Mouse (Mus musculus) heart, embryonic 12.5 days (tissue): ENCODE measurements around the gene Cd160. TPM values are rescaled to one million over a fixed set of nuclear protein-coding genes. Genes with fewer than 3 reads are reported as not detected.

ENCODE experiments used
- ATAC-seq: fragments of 200-750 bp; cut with Nextera tagmentation; 2 replicates; pipeline ENCODE4 v1.8.0; 2017; ENCODE audit warnings: moderate TSS enrichment, moderate library complexity; ENCODE audit not compliant: insufficient number of reproducible peaks, low FRiP score
- H3K27ac ChIP-seq: fragments of 300-500 bp; sonication (generic); 2 replicates; pipeline ENCODE4 v1.5.1; 2016; ENCODE audit warnings: mild to moderate bottlenecking, moderate library complexity; ENCODE audit not compliant: poor library complexity, severe bottlenecking
- H3K27me3 ChIP-seq: fragments of 300-500 bp; sonication (generic); replicated peaks from 2 replicates; pipeline ENCODE4 v1.6.1; 2016; ENCODE audit warnings: mild to moderate bottlenecking, moderate library complexity
- H3K36me3 ChIP-seq: fragments of 300-500 bp; sonication (generic); 2 replicates; pipeline ENCODE4 v1.6.1; 2016; ENCODE audit warnings: mild to moderate bottlenecking, moderate library complexity
- H3K4me1 ChIP-seq: fragments of 300-500 bp; sonication (generic); replicated peaks from 2 replicates; pipeline ENCODE4 v1.6.1; 2016; ENCODE audit warnings: mild to moderate bottlenecking
- H3K4me2 ChIP-seq: fragments of 300-500 bp; sonication (generic); 2 replicates; pipeline ENCODE4 v1.6.1; 2016; ENCODE audit warnings: mild to moderate bottlenecking, moderate library complexity
- H3K4me3 ChIP-seq: fragments of 300-500 bp; sonication (generic); 2 replicates; pipeline ENCODE4 v1.5.1; 2016; ENCODE audit warnings: mild to moderate bottlenecking
- H3K9ac ChIP-seq: fragments of 300-500 bp; sonication (generic); 2 replicates; pipeline ENCODE4 v1.6.1; 2016; ENCODE audit warnings: mild to moderate bottlenecking, moderate library complexity
- H3K9me3 ChIP-seq: fragments of 300-500 bp; sonication (generic); replicated peaks from 2 replicates; pipeline ENCODE4 v1.6.1; 2016; ENCODE audit warnings: mild to moderate bottlenecking, moderate library complexity
- WGBS: fragments of 180-500 bp; shearing (Covaris S2); methylation state at CpG from one replicate; pipeline ENCODE4 v1.1.7; 2016; 5-methylcytosine and 5-hydroxymethylcytosine counted together
- polyA plus RNA-seq: library from polyadenylated mRNA; unstranded; fragments of >200 nt; fragmentation: Nextera tagmentation; extraction: Ambion mirVana; gene quantifications from 2 replicates; pipeline ENCODE4 v1.2.1, GENCODE M21; 2016

The Cd160 gene
- polyA plus RNA-seq, 1 experiment from 2014 or later: not detected

GRCm38 (mm10) chr3:96812395-96813091, 16.6 kb downstream of the Cd160 start:
- WGBS: 41% methylated on average over 20 of the region's 20 CpGs
- H3K27ac ChIP-seq: no peak overlapping the region
- no peaks in the 10 kb centered on the region for H3K36me3 ChIP-seq
- H3K4me2 ChIP-seq: peak overlapping the region; percentile 44
- no peak overlapping the region for H3K9ac ChIP-seq
- no peak for ATAC-seq
- 0 out of 2 replicates have a peak, but pooled peaks cover 21% of the 10 kb centered on the region for H3K27me3 ChIP-seq
- H3K9me3 ChIP-seq: peaks cover 3% of the 10 kb centered on the region
- peaks cover 24% of the 10 kb centered on the region for H3K4me1 ChIP-seq
- 0 out of 2 replicates have a peak overlapping the region, but pooled peaks have one; percentile 18 for H3K4me3 ChIP-seq

- no peak overlapping the region for H3K4me2 ChIP-seq
- H3K9ac ChIP-seq: no peak overlapping the region
- H3K4me1 ChIP-seq: peaks cover 24% of the 10 kb centered on the region
- H3K27ac ChIP-seq: no peak overlapping the region
- no peak overlapping the region for H3K4me3 ChIP-seq
- H3K9me3 ChIP-seq: 0 out of 2 replicates have a peak, but pooled peaks cover 5% of the 10 kb centered on the region
- no peak for ATAC-seq
- H3K36me3 ChIP-seq: peaks cover under 1% of the 10 kb centered on the region; the same call in 1 of the 2 replicates
- H3K27me3 ChIP-seq: 0 out of 2 replicates have a peak, but pooled peaks cover 16% of the 10 kb centered on the region
- WGBS: 59% methylated on average over 3 of the region's 3 CpGs
These were observed 17.9 kb downstream of the Cd160 start for GRCm38 (mm10) chr3:96811232-96811631.

GRCm38 (mm10) chr3:96808651-96809050, 20.5 kb downstream of the Cd160 start:
- H3K4me1 ChIP-seq: peaks cover 19% of the 10 kb centered on the region
- no peak overlapping the region for H3K27ac ChIP-seq
- no peak overlapping the region for H3K9ac ChIP-seq
- H3K4me2 ChIP-seq: no peak overlapping the region
- H3K36me3 ChIP-seq: peaks cover 8% of the 10 kb centered on the region; the same call in 1 of the 2 replicates
- H3K9me3 ChIP-seq: peaks cover 11% of the 10 kb centered on the region; the same call in 1 of the 2 replicates
- H3K4me3 ChIP-seq: no peak overlapping the region
- no peak for ATAC-seq
- 64% methylated on average over 3 of the region's 3 CpGs for WGBS
- H3K27me3 ChIP-seq: no peaks in the 10 kb centered on the region

- no peak overlapping the region for H3K4me2 ChIP-seq
- no peaks in the 10 kb centered on the region for H3K27me3 ChIP-seq
- 71% methylated on average over 3 of the region's 3 CpGs for WGBS
- no peak overlapping the region for H3K4me3 ChIP-seq
- peaks cover 11% of the 10 kb centered on the region; the same call in 1 of the 2 replicates for H3K9me3 ChIP-seq
- no peak overlapping the region for H3K9ac ChIP-seq
- no peak overlapping the region for H3K27ac ChIP-seq
- peaks cover 8% of the 10 kb centered on the region; the same call in 1 of the 2 replicates for H3K36me3 ChIP-seq
- no peak for ATAC-seq
- peaks cover 14% of the 10 kb centered on the region for H3K4me1 ChIP-seq
These were observed 21.0 kb downstream of the Cd160 start for GRCm38 (mm10) chr3:96808136-96808535.

- Histone ChIP-seq H3K4me3 (no peak overlapping the region), H3K9ac (no peak overlapping the region), H3K9me3 (peaks cover 10% of the 10 kb centered on the region; the same call in 1 of the 2 replicates), H3K4me2 (no peak overlapping the region), H3K27me3 (no peaks in the 10 kb centered on the region), H3K4me1 (peaks cover 8% of the 10 kb centered on the region), H3K27ac (no peak overlapping the region), H3K36me3 (peaks cover 13% of the 10 kb centered on the region)
- no peak for ATAC-seq
- WGBS: 15% methylated on average over 1 of the region's 1 CpGs
These were observed 26.9 kb downstream of the Cd160 start for GRCm38 (mm10) chr3:96802214-96802613.

- no peak for ATAC-seq
- Histone ChIP-seq H3K27ac (no peak overlapping the region), H3K4me3 (no peak overlapping the region), H3K4me1 (peaks cover 8% of the 10 kb centered on the region), H3K9ac (no peak overlapping the region), H3K27me3 (no peaks in the 10 kb centered on the region), H3K36me3 (peaks cover 12% of the 10 kb centered on the region), H3K4me2 (no peak overlapping the region), H3K9me3 (peaks cover 5% of the 10 kb centered on the region; the same call in 1 of the 2 replicates)
- 78% methylated on average over 11 of the region's 11 CpGs for WGBS
These were observed 28.9 kb downstream of the Cd160 start for GRCm38 (mm10) chr3:96800254-96800653.

- H3K4me2 ChIP-seq: no peak overlapping the region
- H3K27ac ChIP-seq: no peak overlapping the region
- peaks cover 64% of the 10 kb centered on the region for H3K36me3 ChIP-seq
- no peak for ATAC-seq
- H3K9me3 ChIP-seq: no peaks in the 10 kb centered on the region
- no peaks in the 10 kb centered on the region for H3K27me3 ChIP-seq
- H3K9ac ChIP-seq: no peak overlapping the region
- no peaks in the 10 kb centered on the region for H3K4me1 ChIP-seq
- H3K4me3 ChIP-seq: no peak overlapping the region
- WGBS: 87% methylated on average over 8 of the region's 8 CpGs
These were observed 40.6 kb downstream of the Cd160 start for GRCm38 (mm10) chr3:96788506-96788905.

GRCm38 (mm10) chr3:96787784-96788183, 41.4 kb downstream of the Cd160 start:
- Histone ChIP-seq H3K27me3 (no peaks in the 10 kb centered on the region), H3K9me3 (no peaks in the 10 kb centered on the region), H3K4me2 (no peak overlapping the region), H3K9ac (no peak overlapping the region), H3K36me3 (peaks cover 60% of the 10 kb centered on the region), H3K27ac (no peak overlapping the region), H3K4me1 (no peaks in the 10 kb centered on the region), H3K4me3 (no peak overlapping the region)
- WGBS: 91% methylated on average over 1 of the region's 1 CpGs
- ATAC-seq: no peak

- 76% methylated on average over 8 of the region's 8 CpGs for WGBS
- Histone ChIP-seq H3K36me3 (peaks cover 23% of the 10 kb centered on the region), H3K4me2 (no peak overlapping the region), H3K9ac (no peak overlapping the region), H3K27me3 (no peaks in the 10 kb centered on the region), H3K4me3 (no peak overlapping the region), H3K27ac (no peak overlapping the region), H3K9me3 (no peaks in the 10 kb centered on the region), H3K4me1 (no peaks in the 10 kb centered on the region)
- no peak for ATAC-seq
These were observed 46.9 kb downstream of the Cd160 start for GRCm38 (mm10) chr3:96782236-96782635.

- no peak for ATAC-seq
- H3K36me3 ChIP-seq: peaks cover 10% of the 10 kb centered on the region; the same call in 1 of the 2 replicates
- H3K4me3 ChIP-seq: no peak overlapping the region
- no peaks in the 10 kb centered on the region for H3K9me3 ChIP-seq
- no peak overlapping the region for H3K4me2 ChIP-seq
- H3K9ac ChIP-seq: no peak overlapping the region
- H3K27me3 ChIP-seq: no peaks in the 10 kb centered on the region
- 74% methylated on average over 3 of the region's 3 CpGs for WGBS
- H3K4me1 ChIP-seq: peaks cover 9% of the 10 kb centered on the region
- no peak overlapping the region for H3K27ac ChIP-seq
These were observed 52.0 kb downstream of the Cd160 start for GRCm38 (mm10) chr3:96777120-96777519.

- Histone ChIP-seq H3K36me3 (peaks cover 10% of the 10 kb centered on the region; the same call in 1 of the 2 replicates), H3K4me3 (no peak overlapping the region), H3K27me3 (no peaks in the 10 kb centered on the region), H3K4me2 (no peak overlapping the region), H3K4me1 (peaks cover 9% of the 10 kb centered on the region), H3K9ac (no peak overlapping the region), H3K27ac (no peak overlapping the region), H3K9me3 (no peaks in the 10 kb centered on the region)
- ATAC-seq: 0 out of 2 replicates have a peak, but pooled peaks have one; percentile 6
- WGBS: 22% methylated on average over 1 of the region's 1 CpGs
These were observed 56.2 kb downstream of the Cd160 start for GRCm38 (mm10) chr3:96772949-96773348.
